Mouse (Mus musculus): ENCODE measurements around the gene Mvk. TPM values are rescaled to one million over a fixed set of nuclear protein-coding genes. Genes with fewer than 3 reads are reported as not detected.

The Mvk gene
- polyA plus RNA-seq (2012; rRNA removed) = 20.8 and 25.9 TPM in 2 replicates

DNA sequence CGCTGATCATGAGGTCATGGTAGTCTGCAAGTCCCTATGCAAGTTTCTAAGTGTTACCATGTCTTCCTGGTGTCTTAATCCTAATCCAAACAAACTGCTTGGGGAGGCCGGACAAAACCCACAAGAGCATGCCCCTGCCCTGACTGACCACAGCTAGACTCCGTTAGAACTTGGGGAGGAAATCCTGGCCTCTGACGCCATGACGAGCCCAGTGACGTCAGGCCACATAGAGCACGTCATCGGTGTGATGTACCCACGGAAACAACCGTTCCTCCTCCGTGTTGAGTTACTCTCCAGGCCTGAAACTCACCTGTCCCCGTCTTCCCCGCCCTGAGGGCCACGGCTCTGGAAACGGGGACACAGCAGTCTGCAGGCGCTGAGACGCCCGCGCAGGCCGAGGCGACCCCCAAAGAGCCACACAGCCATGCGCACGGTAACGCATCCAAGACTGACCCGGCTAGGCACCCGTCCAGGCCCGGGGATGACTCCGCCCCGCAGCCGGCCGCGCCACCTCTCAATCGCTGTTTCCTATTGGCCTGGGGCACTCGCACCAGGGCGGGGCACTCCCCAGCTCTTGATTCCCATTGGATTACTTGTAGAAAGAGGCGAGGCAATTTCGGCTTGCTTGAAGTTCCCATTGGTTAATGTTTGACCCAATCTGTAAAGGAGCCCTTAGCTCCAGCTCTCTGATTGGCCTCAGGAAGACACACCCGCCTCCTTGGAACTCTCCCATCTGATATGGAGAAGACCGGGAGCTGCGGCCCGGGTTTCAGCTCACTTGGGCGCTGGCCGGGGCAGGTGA, at the start of gene Mvk, which contains the start of gene Mmab:
Gene Mvk, plus strand, starts transcription at position 704 of the 802 bp plus-strand sequence.
Gene Mmab, minus strand, starts transcription at position 495 of the 802 bp plus-strand sequence.
- DNase-seq = peak; percentile 97
- WGBS = 1% methylated on average over 43 of the region's 43 CpGs
- TF ChIP-seq CTCF (IDR thresholded peaks at IDR 0.05; ENCODE audit: borderline replicate concordance, control insufficient read depth, extremely low read depth, insufficient read depth, low read length, poor library complexity) = no peak
- TF ChIP-seq POLR2A (IDR thresholded peaks at IDR 0.05; ENCODE audit: control insufficient read depth, extremely low read depth, insufficient read depth, low read length, poor library complexity) = peak; percentile 43; the same call in 1 of the 2 replicates
- Histone ChIP-seq H3K27ac (ENCODE audit: control insufficient read depth, insufficient read depth, low read length) (no peak within 1 kb of the TSS), H3K27me3 (ENCODE audit: control insufficient read depth, insufficient read depth, low read length) (no peaks in the 10 kb centered on the region), H3K4me3 (ENCODE audit: control insufficient read depth, insufficient read depth, low read length) (peak within 1 kb of the TSS; percentile 71), H3K36me3 (ENCODE audit: control insufficient read depth, insufficient read depth, low read length) (no peaks in the 10 kb centered on the region), H3K4me1 (replicated peaks; ENCODE audit: control insufficient read depth, insufficient read depth, low read length) (peaks cover 6% of the 10 kb centered on the region)

- WGBS = 89% methylated on average over 14 of the region's 14 CpGs
- Histone ChIP-seq H3K27ac (ENCODE audit: control insufficient read depth, insufficient read depth, low read length) (no peak overlapping the region), H3K4me3 (ENCODE audit: control insufficient read depth, insufficient read depth, low read length) (no peak overlapping the region), H3K4me1 (replicated peaks; ENCODE audit: control insufficient read depth, insufficient read depth, low read length) (no peaks in the 10 kb centered on the region), H3K36me3 (ENCODE audit: control insufficient read depth, insufficient read depth, low read length) (peaks cover 92% of the 10 kb centered on the region), H3K27me3 (ENCODE audit: control insufficient read depth, insufficient read depth, low read length) (no peaks in the 10 kb centered on the region)
- TF ChIP-seq CTCF (IDR thresholded peaks at IDR 0.05; ENCODE audit: borderline replicate concordance, control insufficient read depth, extremely low read depth, insufficient read depth, low read length, poor library complexity) (no peak), POLR2A (IDR thresholded peaks at IDR 0.05; ENCODE audit: control insufficient read depth, extremely low read depth, insufficient read depth, low read length, poor library complexity) (no peak)
- no peak for DNase-seq
Measured at GRCm38 (mm10) chr5:114406592-114406991, 37.5 kb upstream of the Mvk start.

DNA sequence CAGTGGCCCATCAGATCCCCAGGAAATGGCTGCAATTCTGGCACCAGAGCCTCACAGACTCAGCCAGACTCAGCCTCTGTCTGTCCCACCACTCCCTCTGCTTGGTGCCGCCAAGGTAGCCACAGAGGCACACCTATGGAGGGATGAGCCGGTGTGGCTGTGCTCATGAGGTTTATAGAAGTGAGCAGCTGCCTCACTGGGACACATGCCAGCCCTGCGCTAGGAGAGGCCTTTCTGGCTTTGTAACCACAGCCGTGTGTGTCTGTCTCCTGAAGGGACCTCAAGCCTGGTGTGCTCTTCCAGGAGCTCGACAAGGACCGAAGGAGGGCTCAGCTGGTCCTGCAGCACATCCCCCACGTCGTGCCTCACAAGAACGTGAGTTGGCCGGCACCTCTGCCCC, 36.8 kb upstream of the Mvk start:
- H3K4me3 ChIP-seq (ENCODE audit: control insufficient read depth, insufficient read depth, low read length) = no peak overlapping the region
- DNase-seq = no peak
- H3K27ac ChIP-seq (ENCODE audit: control insufficient read depth, insufficient read depth, low read length) = no peak overlapping the region
- no peaks in the 10 kb centered on the region for H3K27me3 ChIP-seq (ENCODE audit: control insufficient read depth, insufficient read depth, low read length)
- 73% methylated on average over 10 of the region's 10 CpGs for WGBS
- H3K36me3 ChIP-seq (ENCODE audit: control insufficient read depth, insufficient read depth, low read length) = peaks cover 93% of the 10 kb centered on the region
- TF ChIP-seq POLR2A (IDR thresholded peaks at IDR 0.05; ENCODE audit: control insufficient read depth, extremely low read depth, insufficient read depth, low read length, poor library complexity) (no peak), CTCF (IDR thresholded peaks at IDR 0.05; ENCODE audit: borderline replicate concordance, control insufficient read depth, extremely low read depth, insufficient read depth, low read length, poor library complexity) (no peak)
- H3K4me1 ChIP-seq (replicated peaks; ENCODE audit: control insufficient read depth, insufficient read depth, low read length) = no peaks in the 10 kb centered on the region

- Histone ChIP-seq H3K4me3 (ENCODE audit: control insufficient read depth, insufficient read depth, low read length) (no peak overlapping the region), H3K27ac (ENCODE audit: control insufficient read depth, insufficient read depth, low read length) (no peak overlapping the region), H3K27me3 (ENCODE audit: control insufficient read depth, insufficient read depth, low read length) (no peaks in the 10 kb centered on the region), H3K4me1 (replicated peaks; ENCODE audit: control insufficient read depth, insufficient read depth, low read length) (no peaks in the 10 kb centered on the region), H3K36me3 (ENCODE audit: control insufficient read depth, insufficient read depth, low read length) (peaks cover 93% of the 10 kb centered on the region)
- DNase-seq = no peak
- no peak for TF ChIP-seq POLR2A (IDR thresholded peaks at IDR 0.05; ENCODE audit: control insufficient read depth, extremely low read depth, insufficient read depth, low read length, poor library complexity)
- no peak for TF ChIP-seq CTCF (IDR thresholded peaks at IDR 0.05; ENCODE audit: borderline replicate concordance, control insufficient read depth, extremely low read depth, insufficient read depth, low read length, poor library complexity)
- WGBS = 97% methylated on average over 9 of the region's 9 CpGs
Measured at GRCm38 (mm10) chr5:114407810-114408209, 36.3 kb upstream of the Mvk start.

GRCm38 (mm10) chr5:114408846-114409245, 35.2 kb upstream of the Mvk start:
- Histone ChIP-seq H3K27me3 (ENCODE audit: control insufficient read depth, insufficient read depth, low read length) (no peaks in the 10 kb centered on the region), H3K36me3 (ENCODE audit: control insufficient read depth, insufficient read depth, low read length) (peaks cover 95% of the 10 kb centered on the region), H3K4me1 (replicated peaks; ENCODE audit: control insufficient read depth, insufficient read depth, low read length) (no peaks in the 10 kb centered on the region), H3K27ac (ENCODE audit: control insufficient read depth, insufficient read depth, low read length) (no peak overlapping the region), H3K4me3 (ENCODE audit: control insufficient read depth, insufficient read depth, low read length) (no peak overlapping the region)
- TF ChIP-seq CTCF (IDR thresholded peaks at IDR 0.05; ENCODE audit: borderline replicate concordance, control insufficient read depth, extremely low read depth, insufficient read depth, low read length, poor library complexity) = no peak
- TF ChIP-seq POLR2A (IDR thresholded peaks at IDR 0.05; ENCODE audit: control insufficient read depth, extremely low read depth, insufficient read depth, low read length, poor library complexity) = no peak
- DNase-seq = no peak
- 97% methylated on average over 11 of the region's 11 CpGs for WGBS

DNA sequence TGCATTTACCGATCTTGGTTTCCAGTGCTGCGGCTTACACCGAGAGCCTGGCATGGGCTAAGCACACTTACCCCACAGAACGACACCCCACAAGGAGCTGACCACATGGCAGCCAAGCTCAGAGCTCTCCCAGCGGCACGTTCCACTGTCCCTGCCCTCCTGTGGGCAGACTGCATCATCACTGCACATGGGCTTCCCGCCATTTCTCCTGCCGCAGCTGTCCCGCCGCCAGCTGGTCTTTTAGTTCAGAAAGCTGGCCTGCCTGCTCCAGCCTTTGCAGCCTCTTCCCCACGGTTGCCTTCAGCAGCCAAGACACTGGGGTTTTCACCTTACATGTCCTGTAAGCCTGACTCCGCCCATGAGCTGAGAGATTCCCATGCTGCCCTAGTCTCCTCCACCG, 33.6 kb upstream of the Mvk start:
- no peaks in the 10 kb centered on the region for H3K4me1 ChIP-seq (replicated peaks; ENCODE audit: control insufficient read depth, insufficient read depth, low read length)
- no peak overlapping the region for H3K4me3 ChIP-seq (ENCODE audit: control insufficient read depth, insufficient read depth, low read length)
- peaks cover 94% of the 10 kb centered on the region for H3K36me3 ChIP-seq (ENCODE audit: control insufficient read depth, insufficient read depth, low read length)
- no peak for DNase-seq
- H3K27me3 ChIP-seq (ENCODE audit: control insufficient read depth, insufficient read depth, low read length) = no peaks in the 10 kb centered on the region
- TF ChIP-seq CTCF (IDR thresholded peaks at IDR 0.05; ENCODE audit: borderline replicate concordance, control insufficient read depth, extremely low read depth, insufficient read depth, low read length, poor library complexity) = no peak
- TF ChIP-seq POLR2A (IDR thresholded peaks at IDR 0.05; ENCODE audit: control insufficient read depth, extremely low read depth, insufficient read depth, low read length, poor library complexity) = no peak
- WGBS = 96% methylated on average over 13 of the region's 13 CpGs
- no peak overlapping the region for H3K27ac ChIP-seq (ENCODE audit: control insufficient read depth, insufficient read depth, low read length)

Data from thymus, adult 2 months (tissue).